Mouse (Mus musculus): ENCODE results near the gene Upf2. TPM values are rescaled to one million over a fixed set of nuclear protein-coding genes. Genes with fewer than 3 reads are reported as not detected.

Gene Upf2
- 9.5 and 10.2 TPM in 2 replicates for polyA plus RNA-seq (2015; fragmentation: Nextera tagmentation; extraction: Ambion mirVana)

DNA sequence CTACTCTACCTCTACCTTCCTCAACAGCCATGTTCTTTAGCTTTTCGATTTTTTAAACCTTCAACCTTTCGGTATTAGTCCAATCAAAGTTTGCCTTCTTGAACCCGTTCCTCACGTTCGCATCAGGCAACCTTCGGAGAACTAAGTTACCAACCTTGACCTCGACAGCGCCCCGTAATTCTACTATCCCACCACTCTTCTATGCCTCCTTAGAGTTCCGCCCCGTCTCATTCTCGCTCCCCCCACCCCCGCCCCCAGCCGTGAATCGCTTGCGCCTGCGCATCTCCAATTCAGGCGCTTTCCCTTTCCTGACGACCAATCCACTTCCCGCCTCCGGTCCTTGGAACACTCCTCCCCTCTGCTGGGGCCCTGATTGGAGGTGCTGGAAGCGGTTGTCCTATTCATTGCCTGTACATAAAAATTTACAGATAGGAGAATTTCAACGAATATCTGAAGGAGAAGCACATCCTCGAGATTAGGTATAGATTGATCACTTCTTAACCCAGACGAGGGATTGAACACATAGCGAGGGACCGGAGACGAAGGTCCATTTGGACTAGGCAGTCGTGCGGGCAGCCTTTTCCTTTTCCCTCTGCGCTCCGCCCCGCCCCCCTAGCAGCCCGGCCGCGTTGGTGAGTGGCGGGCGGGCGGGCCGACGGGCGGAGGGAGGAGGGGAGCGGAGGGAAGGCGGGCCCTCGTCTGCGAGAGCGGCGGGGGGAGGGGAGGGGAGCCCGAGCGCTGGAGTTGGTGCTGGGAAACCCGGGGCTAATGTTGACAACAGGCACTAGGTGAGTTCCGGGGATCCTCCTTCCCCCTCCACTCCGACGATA lies at the start of gene Upf2:
TSS of gene Upf2 (plus strand) at position 704 of the 830 bp plus-strand sequence.
- no peaks in the 10 kb centered on the region for H3K36me3 ChIP-seq
- peak within 1 kb of the TSS; percentile 84 for H3K27ac ChIP-seq
- H3K27me3 ChIP-seq (replicated peaks) = no peaks in the 10 kb centered on the region
- peak; percentile 95 for ATAC-seq (ENCODE audit: insufficient read depth, low FRiP score, low read depth)
- H3K4me3 ChIP-seq (replicated peaks) = peak within 1 kb of the TSS; percentile 81
- H3K4me2 ChIP-seq = peak within 1 kb of the TSS; percentile 68
- WGBS = under 1% methylated on average over 40 of the region's 54 CpGs
- peak within 1 kb of the TSS; percentile 94 for H3K9ac ChIP-seq
- H3K4me1 ChIP-seq = 0 out of 2 replicates have a peak, but pooled peaks cover 2% of the 10 kb centered on the region
- no peaks in the 10 kb centered on the region for H3K9me3 ChIP-seq

DNA sequence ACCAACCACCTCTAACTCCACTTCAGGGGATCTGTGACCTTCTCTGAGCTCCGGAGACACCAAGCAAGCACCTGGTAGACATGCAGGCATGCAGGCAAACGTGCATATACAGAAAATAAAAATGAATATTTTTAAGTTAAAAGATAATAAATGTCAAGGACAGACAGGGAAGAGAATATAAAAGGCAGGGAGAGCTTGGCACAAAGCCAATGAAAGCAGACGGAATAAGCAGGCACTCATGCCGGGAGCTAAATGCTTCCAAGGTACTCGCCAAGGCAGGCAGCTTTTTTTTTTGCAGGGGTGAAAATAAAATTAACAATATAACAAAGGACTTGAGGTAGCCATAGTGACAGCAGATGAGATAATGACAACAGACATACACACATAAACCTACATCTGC lies 45.2 kb upstream of the Upf2 start:
- ATAC-seq (ENCODE audit: insufficient read depth, low FRiP score, low read depth) = no peak
- WGBS = 24% methylated on average over 5 of the region's 5 CpGs
- H3K9me3 ChIP-seq = no peaks in the 10 kb centered on the region

DNA sequence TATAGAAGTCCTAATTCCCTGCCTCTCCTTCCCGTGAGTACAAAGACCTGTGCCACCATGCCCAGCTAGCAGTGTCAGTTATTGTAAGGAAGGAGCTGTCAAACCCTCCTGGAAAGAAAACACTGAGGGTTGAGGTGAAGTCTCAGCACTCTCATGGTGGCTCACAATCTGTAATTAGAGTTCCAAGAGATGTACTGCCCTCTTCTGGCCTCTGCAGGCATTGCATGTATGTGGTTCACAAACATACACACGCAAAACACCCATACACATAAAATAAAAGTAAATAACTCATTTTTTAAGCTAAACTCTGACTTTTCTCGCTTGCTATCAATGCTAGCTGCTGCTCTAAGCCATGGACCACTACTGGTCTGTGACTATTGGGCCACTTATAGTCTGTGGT lies 44.6 kb upstream of the Upf2 start:
- Histone ChIP-seq H3K4me3 (replicated peaks) (no peak overlapping the region), H3K27me3 (replicated peaks) (no peaks in the 10 kb centered on the region), H3K27ac (no peak overlapping the region), H3K9me3 (no peaks in the 10 kb centered on the region), H3K36me3 (no peaks in the 10 kb centered on the region), H3K4me1 (no peaks in the 10 kb centered on the region), H3K4me2 (no peak overlapping the region), H3K9ac (no peak overlapping the region)
- WGBS = 57% methylated on average over 3 of the region's 3 CpGs
- ATAC-seq (ENCODE audit: insufficient read depth, low FRiP score, low read depth) = no peak

More for the DNA sequence above, 45.2 kb upstream of the Upf2 start:
- Histone ChIP-seq H3K4me3 (replicated peaks) (no peak overlapping the region), H3K4me2 (no peak overlapping the region), H3K36me3 (no peaks in the 10 kb centered on the region), H3K4me1 (no peaks in the 10 kb centered on the region), H3K27ac (no peak overlapping the region), H3K27me3 (replicated peaks) (no peaks in the 10 kb centered on the region), H3K9ac (no peak overlapping the region)

DNA sequence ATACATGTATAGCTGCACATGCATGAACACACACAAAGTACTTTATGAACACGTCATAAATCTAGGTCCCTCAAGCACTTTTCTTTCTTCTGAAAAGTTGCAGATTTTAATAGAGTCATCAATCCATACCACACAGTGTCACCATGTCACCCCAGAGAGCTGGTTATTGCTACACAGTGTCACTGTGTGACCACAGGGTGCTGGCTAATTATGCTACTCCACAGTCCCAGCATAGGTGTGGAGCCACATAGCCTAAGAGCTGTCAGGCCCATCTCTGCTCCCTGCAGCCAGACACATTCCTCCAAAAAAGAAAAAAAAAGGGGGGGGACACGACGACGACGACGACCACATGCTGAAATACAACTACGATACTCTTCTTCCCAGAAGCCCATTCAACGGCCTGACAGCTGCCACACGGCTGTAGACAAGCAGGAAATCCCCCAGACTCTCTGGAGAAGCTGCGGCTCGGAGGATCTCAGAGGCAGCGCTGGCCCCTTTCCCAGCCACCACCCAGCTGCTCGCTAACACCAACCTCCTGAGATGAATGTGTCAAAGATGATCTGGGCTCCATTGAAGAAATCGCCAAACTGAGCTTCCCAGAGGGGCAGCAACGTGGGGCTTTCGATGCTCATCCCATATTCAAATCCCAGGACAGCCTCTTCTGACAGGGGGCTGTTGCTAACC lies 39.8 kb upstream of the Upf2 start:
- no peaks in the 10 kb centered on the region for H3K27me3 ChIP-seq (replicated peaks)
- no peaks in the 10 kb centered on the region for H3K36me3 ChIP-seq
- no peak for ATAC-seq (ENCODE audit: insufficient read depth, low FRiP score, low read depth)
- no peaks in the 10 kb centered on the region for H3K9me3 ChIP-seq
- no peak overlapping the region for H3K4me2 ChIP-seq
- H3K4me3 ChIP-seq (replicated peaks) = no peak overlapping the region
- H3K9ac ChIP-seq = no peak overlapping the region
- WGBS = 54% methylated on average over 16 of the region's 16 CpGs
- H3K4me1 ChIP-seq = no peaks in the 10 kb centered on the region
- H3K27ac ChIP-seq = no peak overlapping the region

DNA sequence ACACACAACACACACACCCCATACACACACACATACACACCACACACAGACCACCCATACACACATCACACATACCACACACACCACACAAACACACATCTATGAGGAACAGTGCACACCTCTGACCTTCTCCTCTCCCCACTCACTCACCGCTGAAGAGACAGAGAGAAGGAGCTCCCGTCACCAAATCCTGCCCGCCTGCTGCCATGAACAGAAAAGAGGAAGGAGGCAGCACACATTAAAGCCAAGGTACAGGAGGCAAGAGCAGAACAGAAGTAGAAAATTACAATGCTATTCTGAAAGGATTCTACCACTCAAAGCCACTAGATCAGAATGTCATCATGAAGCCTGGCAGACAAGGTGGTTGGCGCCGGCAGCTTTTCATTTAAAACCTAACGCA lies 28.4 kb upstream of the Upf2 start:
- Histone ChIP-seq H3K4me3 (replicated peaks) (no peak overlapping the region), H3K27ac (no peak overlapping the region), H3K9me3 (no peaks in the 10 kb centered on the region), H3K4me1 (no peaks in the 10 kb centered on the region), H3K9ac (no peak overlapping the region), H3K27me3 (replicated peaks) (no peaks in the 10 kb centered on the region), H3K4me2 (no peak overlapping the region), H3K36me3 (no peaks in the 10 kb centered on the region)
- ATAC-seq (ENCODE audit: insufficient read depth, low FRiP score, low read depth) = no peak
- WGBS = 93% methylated on average over 6 of the region's 6 CpGs

DNA sequence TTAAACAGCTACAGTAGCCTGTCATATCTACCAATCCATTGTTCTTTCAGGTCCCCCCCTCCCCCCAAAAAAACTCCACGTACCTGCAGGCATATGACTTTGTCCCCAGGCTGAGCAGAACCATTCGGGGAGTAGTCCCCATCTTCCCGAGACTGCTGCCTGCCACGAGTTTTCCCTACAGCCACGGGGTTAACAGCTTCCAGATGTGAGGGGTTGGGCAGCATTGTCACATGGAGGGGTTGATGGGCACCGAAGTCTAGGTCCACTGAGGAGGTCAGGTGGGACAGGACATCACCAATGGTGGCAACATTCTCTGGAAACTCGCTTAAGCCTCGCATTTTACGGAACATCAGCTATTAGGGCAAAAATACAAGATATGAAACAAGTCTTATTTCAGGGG lies 27.5 kb upstream of the Upf2 start:
- H3K4me3 ChIP-seq (replicated peaks) = no peak overlapping the region
- no peaks in the 10 kb centered on the region for H3K27me3 ChIP-seq (replicated peaks)
- no peak overlapping the region for H3K9ac ChIP-seq
- WGBS = 84% methylated on average over 9 of the region's 9 CpGs
- no peaks in the 10 kb centered on the region for H3K36me3 ChIP-seq
- ATAC-seq (ENCODE audit: insufficient read depth, low FRiP score, low read depth) = no peak
- no peak overlapping the region for H3K27ac ChIP-seq
- no peak overlapping the region for H3K4me2 ChIP-seq
- no peaks in the 10 kb centered on the region for H3K9me3 ChIP-seq
- no peaks in the 10 kb centered on the region for H3K4me1 ChIP-seq

DNA sequence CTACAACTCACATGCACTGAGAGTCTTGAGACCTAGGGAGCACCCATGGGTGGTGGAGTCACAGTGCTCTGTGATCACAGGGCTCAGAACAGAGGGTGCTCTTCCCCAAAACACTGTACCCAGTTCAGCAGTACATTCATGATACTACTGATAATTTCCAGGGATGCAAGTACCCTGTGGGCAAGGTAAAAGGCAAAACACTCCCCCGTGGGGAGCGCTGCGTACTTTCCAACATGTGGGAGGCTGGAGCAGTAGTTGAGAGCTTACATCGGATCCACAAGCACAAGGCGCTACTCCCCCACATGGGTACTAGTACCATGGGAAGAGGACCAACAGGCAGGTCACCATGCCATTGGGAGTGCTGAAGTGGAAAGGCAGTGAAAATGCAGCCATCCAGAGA lies 23.8 kb upstream of the Upf2 start:
- H3K27me3 ChIP-seq (replicated peaks) = no peaks in the 10 kb centered on the region
- no peaks in the 10 kb centered on the region for H3K36me3 ChIP-seq
- no peak for ATAC-seq (ENCODE audit: insufficient read depth, low FRiP score, low read depth)
- no peaks in the 10 kb centered on the region for H3K9me3 ChIP-seq
- H3K4me3 ChIP-seq (replicated peaks) = no peak overlapping the region
- 97% methylated on average over 5 of the region's 5 CpGs for WGBS
- no peak overlapping the region for H3K4me2 ChIP-seq
- no peaks in the 10 kb centered on the region for H3K4me1 ChIP-seq
- H3K9ac ChIP-seq = no peak overlapping the region
- H3K27ac ChIP-seq = no peak overlapping the region

DNA sequence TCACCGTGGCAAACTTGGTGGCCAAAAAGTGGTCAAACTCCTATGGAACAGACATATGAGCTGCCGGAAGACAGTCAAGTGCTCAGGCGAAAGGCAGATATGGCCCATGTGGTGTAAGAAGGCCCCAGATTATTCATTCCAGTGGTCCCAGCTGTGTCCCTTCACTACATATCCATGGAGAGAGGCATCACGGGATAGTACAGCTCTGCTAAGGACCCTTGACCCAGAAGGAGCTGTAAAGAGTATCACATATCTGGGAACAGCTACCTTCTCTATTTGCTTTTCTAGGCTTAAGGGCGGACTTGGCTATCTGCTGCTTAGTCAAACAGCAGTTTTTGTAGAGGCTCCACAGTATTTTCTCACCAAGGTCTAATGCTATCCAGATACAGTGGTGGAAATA lies 21.5 kb upstream of the Upf2 start:
- Histone ChIP-seq H3K36me3 (no peaks in the 10 kb centered on the region), H3K27ac (no peak overlapping the region), H3K4me2 (no peak overlapping the region), H3K4me3 (replicated peaks) (no peak overlapping the region), H3K27me3 (replicated peaks) (no peaks in the 10 kb centered on the region), H3K9ac (no peak overlapping the region), H3K9me3 (no peaks in the 10 kb centered on the region), H3K4me1 (no peaks in the 10 kb centered on the region)
- ATAC-seq (ENCODE audit: insufficient read depth, low FRiP score, low read depth) = peak; percentile 56; the same call in 1 of the 2 replicates
- WGBS = 82% methylated on average over 5 of the region's 5 CpGs

DNA sequence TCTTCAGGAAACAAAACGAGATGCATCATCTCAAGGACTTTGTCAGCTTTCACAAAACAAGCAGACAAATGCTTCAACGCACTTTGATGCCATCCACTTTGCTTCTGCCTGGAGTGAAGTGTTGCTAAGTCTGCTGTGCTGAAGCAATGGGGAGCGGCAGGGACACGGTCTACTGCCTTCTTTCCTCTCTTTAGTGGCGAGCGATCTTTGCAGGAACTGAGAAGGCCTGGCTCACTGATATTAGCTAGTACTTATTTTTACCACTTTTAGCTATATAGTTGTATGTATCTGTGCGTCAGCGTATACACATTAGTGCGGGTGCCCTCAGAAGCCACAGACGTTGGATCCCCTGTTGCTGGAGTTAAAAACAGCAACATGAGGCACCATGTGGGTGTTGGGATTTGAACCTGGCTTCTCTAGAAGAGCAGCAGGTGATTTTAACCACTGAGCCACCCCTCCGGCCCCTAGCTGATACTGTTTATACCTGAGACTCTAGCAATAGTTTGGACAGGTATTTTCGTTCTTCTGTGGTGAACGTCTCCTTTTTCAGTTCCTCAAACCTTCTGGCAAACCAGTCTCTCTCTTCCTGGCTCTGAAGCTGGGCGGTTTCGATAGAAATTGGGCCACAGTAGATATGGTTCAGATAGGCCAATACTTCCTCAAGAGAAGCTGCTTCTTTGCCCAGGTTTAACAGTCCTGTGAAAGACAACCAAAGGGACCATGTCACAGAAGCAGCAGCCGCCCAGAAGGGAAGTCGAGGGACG lies 20.8 kb upstream of the Upf2 start:
- no peak overlapping the region for H3K4me3 ChIP-seq (replicated peaks)
- H3K36me3 ChIP-seq = no peaks in the 10 kb centered on the region
- H3K4me2 ChIP-seq = no peak overlapping the region
- 84% methylated on average over 18 of the region's 18 CpGs for WGBS
- H3K27me3 ChIP-seq (replicated peaks) = no peaks in the 10 kb centered on the region
- H3K9me3 ChIP-seq = no peaks in the 10 kb centered on the region
- H3K27ac ChIP-seq = no peak overlapping the region
- H3K9ac ChIP-seq = no peak overlapping the region
- H3K4me1 ChIP-seq = no peaks in the 10 kb centered on the region
- ATAC-seq (ENCODE audit: insufficient read depth, low FRiP score, low read depth) = no peak

DNA sequence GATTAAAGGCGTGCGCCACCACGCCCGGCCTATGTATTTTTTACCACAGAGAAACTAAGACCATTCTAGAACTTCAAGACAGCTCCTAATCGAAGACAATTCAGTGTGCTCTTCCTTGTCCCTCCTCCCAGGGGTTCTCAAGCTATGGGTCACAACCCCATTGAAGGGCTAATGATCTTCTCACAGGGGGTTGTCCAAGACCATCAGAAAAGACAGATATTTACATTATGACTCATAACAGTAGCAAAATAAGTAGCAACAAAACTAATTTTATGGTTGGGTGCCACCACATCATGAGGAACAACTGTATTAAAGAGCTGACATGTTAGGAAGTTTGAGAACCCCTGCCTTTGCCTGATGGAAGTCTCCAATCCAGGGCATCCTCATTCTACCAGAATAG lies 19.3 kb upstream of the Upf2 start:
- H3K4me1 ChIP-seq = no peaks in the 10 kb centered on the region
- H3K9me3 ChIP-seq = no peaks in the 10 kb centered on the region
- WGBS = 89% methylated on average over 5 of the region's 5 CpGs
- H3K4me3 ChIP-seq (replicated peaks) = no peak overlapping the region
- no peak overlapping the region for H3K4me2 ChIP-seq
- no peak overlapping the region for H3K27ac ChIP-seq
- ATAC-seq (ENCODE audit: insufficient read depth, low FRiP score, low read depth) = no peak
- H3K36me3 ChIP-seq = no peaks in the 10 kb centered on the region
- H3K9ac ChIP-seq = no peak overlapping the region
- H3K27me3 ChIP-seq (replicated peaks) = no peaks in the 10 kb centered on the region

DNA sequence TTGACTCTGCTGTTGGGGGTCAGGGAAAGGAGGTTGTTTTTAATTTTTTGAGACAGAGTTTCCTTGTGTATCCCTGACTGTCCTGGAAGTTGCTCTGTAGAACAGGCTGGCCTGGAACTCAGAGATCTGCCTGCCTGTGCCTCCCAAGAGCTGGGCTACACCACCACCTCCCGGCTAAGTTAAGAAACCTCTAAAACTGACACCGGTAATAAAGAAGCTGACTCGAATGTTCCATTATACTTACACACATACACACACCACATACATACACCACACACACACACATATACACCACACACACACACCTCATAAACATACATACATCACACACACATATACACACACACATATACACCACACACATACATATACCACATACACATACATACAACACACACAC lies 16.3 kb upstream of the Upf2 start:
- WGBS = 94% methylated on average over 3 of the region's 3 CpGs
- H3K4me3 ChIP-seq (replicated peaks) = no peak overlapping the region
- H3K9ac ChIP-seq = no peak overlapping the region
- no peaks in the 10 kb centered on the region for H3K36me3 ChIP-seq
- ATAC-seq (ENCODE audit: insufficient read depth, low FRiP score, low read depth) = no peak
- no peak overlapping the region for H3K27ac ChIP-seq
- H3K27me3 ChIP-seq (replicated peaks) = no peaks in the 10 kb centered on the region
- H3K4me2 ChIP-seq = no peak overlapping the region
- H3K9me3 ChIP-seq = no peaks in the 10 kb centered on the region
- no peaks in the 10 kb centered on the region for H3K4me1 ChIP-seq

DNA sequence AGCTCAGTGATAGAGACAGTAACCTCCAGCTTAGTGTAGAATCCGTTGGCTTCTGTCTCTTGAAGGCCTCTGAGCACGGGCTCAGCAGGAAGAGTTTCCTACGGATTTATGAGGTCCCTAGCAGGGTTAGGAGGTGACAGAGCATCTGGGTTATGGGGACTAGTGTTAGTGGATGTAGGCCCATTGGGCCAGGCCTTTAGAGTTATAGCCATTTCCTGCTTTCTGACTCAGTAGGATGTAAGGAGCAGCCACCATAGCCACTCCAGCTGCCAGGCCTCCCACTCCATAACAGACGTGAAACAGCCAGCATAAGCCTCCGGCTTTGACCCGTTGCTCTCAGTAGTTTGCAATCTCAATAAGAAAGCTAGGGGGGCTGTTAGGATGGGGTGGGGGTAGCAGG lies 15.2 kb upstream of the Upf2 start:
- Histone ChIP-seq H3K27ac (no peak overlapping the region), H3K9me3 (no peaks in the 10 kb centered on the region), H3K4me1 (no peaks in the 10 kb centered on the region), H3K27me3 (replicated peaks) (no peaks in the 10 kb centered on the region), H3K4me2 (no peak overlapping the region), H3K9ac (no peak overlapping the region), H3K36me3 (no peaks in the 10 kb centered on the region), H3K4me3 (replicated peaks) (no peak overlapping the region)
- 74% methylated on average over 6 of the region's 6 CpGs for WGBS
- ATAC-seq (ENCODE audit: insufficient read depth, low FRiP score, low read depth) = no peak
